Mouse (Mus musculus): ENCODE data around the gene Nkpd1.
A peak's percentile ranks its signal among the peaks of the same experiment; 100 is the strongest.

DNA sequence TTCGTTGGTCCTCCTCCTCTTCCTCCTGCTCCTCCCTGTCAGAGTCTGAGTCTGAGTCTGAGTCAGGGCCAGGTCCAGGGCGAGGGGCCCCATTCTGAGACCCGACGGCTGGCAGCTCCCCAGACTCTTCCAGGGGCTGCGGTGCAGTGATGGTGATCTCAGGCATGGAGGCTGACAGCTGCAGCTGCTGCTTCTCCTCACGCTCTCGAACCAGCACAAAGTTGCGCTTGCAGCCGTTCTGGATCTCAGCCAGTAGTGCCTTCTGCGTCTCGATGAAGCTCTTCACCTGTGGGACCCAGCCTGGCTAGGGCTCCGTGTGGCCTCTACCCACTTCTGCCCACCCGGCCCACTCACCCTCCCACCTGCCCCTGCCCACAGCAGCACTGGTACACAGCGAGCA lies 14.6 kb downstream of the Nkpd1 start:
- TF ChIP-seq POLR2A (IDR thresholded peaks at IDR 0.05; ENCODE audit: insufficient read length, low read depth) (no peak), POLR2AphosphoS2 (IDR thresholded peaks at IDR 0.05; ENCODE audit: insufficient read length, low read depth) (no peak), CEBPB (IDR thresholded peaks at IDR 0.05; ENCODE audit: insufficient read depth, poor library complexity, severe bottlenecking) (no peak), USF1 (IDR thresholded peaks at IDR 0.05; ENCODE audit: low read depth) (no peak), E2F4 (IDR thresholded peaks at IDR 0.05; ENCODE audit: insufficient read depth) (no peak), MAX (IDR thresholded peaks at IDR 0.05; ENCODE audit: low read depth) (no peak), MYOD1 (IDR thresholded peaks at IDR 0.05; ENCODE audit: control insufficient read depth in 1 of 3, insufficient read length in 2 of 3, low read depth in 2 of 3) (peak in 2 of 3 experiments; percentile 96), TCF3 (IDR thresholded peaks at IDR 0.05; ENCODE audit: insufficient read length, low read depth) (peak; percentile 54), TCF12 (IDR thresholded peaks at IDR 0.05; ENCODE audit: insufficient read depth, poor library complexity, severe bottlenecking) (no peak), MYOG (IDR thresholded peaks at IDR 0.05; ENCODE audit: control insufficient read depth in 1 of 3, insufficient read depth in 1 of 3, insufficient read length in 2 of 3, low read depth in 2 of 3) (peak in 2 of 3 experiments; percentile 62 to 90), REST (IDR thresholded peaks at IDR 0.05; ENCODE audit: insufficient read depth, insufficient read length) (no peak)
